17 mouse cellular contexts compared by ENCODE assay signal in the genomic region with DNA sequence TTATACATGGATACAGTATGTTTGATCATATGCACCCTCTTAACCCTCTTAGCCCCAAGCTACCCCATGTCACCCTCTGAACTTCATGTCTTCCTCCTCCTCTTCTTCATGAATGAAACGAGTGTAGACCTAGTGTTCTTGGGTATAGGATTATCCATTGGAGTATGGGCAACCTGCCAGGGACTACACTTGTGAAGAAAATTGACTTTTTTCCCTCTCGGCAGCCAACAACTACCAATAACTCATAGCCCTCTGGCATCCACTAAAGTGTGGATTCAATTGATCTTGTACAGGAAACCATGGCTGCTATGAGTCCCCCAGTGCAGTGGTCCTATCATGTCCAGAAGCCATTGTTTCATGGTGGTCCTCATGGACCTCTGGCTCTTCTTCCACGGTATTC. TPM values are rescaled to one million over a fixed set of nuclear protein-coding genes. Genes with fewer than 3 reads are reported as not detected.
DNase-seq lines count a peak whose midpoint lies in the region; ATAC-seq and TF ChIP-seq lines count a peak whose summit lies in the region.
"Had no signal": no experiment of that assay in that cellular context is flagged by ENCODE, and none has a peak within 500 bp of the region (broad histone marks: within the 10 kb centered on the region; RNA-seq: fewer than 3 reads in every experiment).

No protein-coding gene starts in this region.

- TF ChIP-seq CTCF in hindbrain, postnatal 0 days (IDR thresholded peaks at IDR 0.05; ENCODE audit: low read depth): no peak

- WGBS in hindbrain, embryonic 14.5 days: 80% methylated on average over 3 of the region's 3 CpGs
- 57% methylated on average over 3 of the region's 3 CpGs for WGBS in hindbrain, postnatal 0 days
- 39% methylated on average over 3 of the region's 3 CpGs for WGBS in lung, embryonic 16.5 days

- no peak overlapping the region for H3K4me3 ChIP-seq in hindbrain, embryonic 14.5 days (replicated peaks; ENCODE audit: low read length)
- H3K4me3 ChIP-seq in hindbrain, postnatal 0 days (ENCODE audit: low read length): no peak overlapping the region
- no peak overlapping the region for H3K4me3 ChIP-seq in lung, embryonic 16.5 days (ENCODE audit: low read length)
- H3K4me3 ChIP-seq: embryonic facial prominence, embryonic 13.5 days; hindbrain, embryonic 13.5 days; midbrain, embryonic 10.5 days; neural tube, embryonic 13.5 days had no signal

- no peak for ATAC-seq in hindbrain, embryonic 14.5 days (ENCODE audit: low FRiP score)
- ATAC-seq in hindbrain, postnatal 0 days: no peak
- peak; percentile 11; the same call in 1 of the 2 replicates for ATAC-seq in lung, embryonic 16.5 days (ENCODE audit: low read depth)
- ATAC-seq in granulocyte monocyte progenitor cell, adult 5-6 weeks (replicated peaks; ENCODE audit: poor library complexity, severe bottlenecking): no peak

- no peak overlapping the region for H3K9ac ChIP-seq in hindbrain, embryonic 14.5 days
- no peak overlapping the region for H3K9ac ChIP-seq in hindbrain, postnatal 0 days (replicated peaks; ENCODE audit: low read length)
- no peak overlapping the region for H3K9ac ChIP-seq in lung, embryonic 16.5 days (ENCODE audit: low read length)
- H3K9ac ChIP-seq: embryonic facial prominence, embryonic 13.5 days; hindbrain, embryonic 13.5 days; neural tube, embryonic 13.5 days had no signal

- H3K27ac ChIP-seq in hindbrain, embryonic 14.5 days: no peak overlapping the region
- H3K27ac ChIP-seq in hindbrain, postnatal 0 days: no peak overlapping the region
- H3K27ac ChIP-seq in lung, embryonic 16.5 days (ENCODE audit: low read length): no peak overlapping the region

- no peak overlapping the region for H3K4me2 ChIP-seq in hindbrain, embryonic 14.5 days (replicated peaks)
- H3K4me2 ChIP-seq in hindbrain, postnatal 0 days (ENCODE audit: low read depth, low read length): no peak overlapping the region
- no peak overlapping the region for H3K4me2 ChIP-seq in lung, embryonic 16.5 days (ENCODE audit: low read depth, low read length)
- H3K4me2 ChIP-seq: embryonic facial prominence, embryonic 13.5 days; hindbrain, embryonic 13.5 days; neural tube, embryonic 13.5 days had no signal

- no peaks in the 10 kb centered on the region for H3K27me3 ChIP-seq in hindbrain, embryonic 14.5 days (ENCODE audit: control insufficient read depth, insufficient read depth, low read length)
- no peaks in the 10 kb centered on the region for H3K27me3 ChIP-seq in hindbrain, postnatal 0 days (ENCODE audit: insufficient read depth, low read length)
- no peaks in the 10 kb centered on the region for H3K27me3 ChIP-seq in lung, embryonic 16.5 days (ENCODE audit: control insufficient read depth, insufficient read depth, low read depth, low read length)
- H3K27me3 ChIP-seq: embryonic facial prominence, embryonic 13.5 days; hindbrain, embryonic 13.5 days; neural tube, embryonic 13.5 days; Patski had no signal

- peak; percentile 13 for DNase-seq in gastrocnemius, adult 18-20 months (ENCODE audit: low spot score)
- DNase-seq in gastrocnemius, postnatal 10 days: no peak
- peak; percentile 30 for DNase-seq in hindbrain, embryonic 14.5 days (ENCODE audit: low spot score)
- DNase-seq in hindbrain, postnatal 0 days (ENCODE audit: low spot score): no peak
- DNase-seq in lung, postnatal 4 days: no peak
- DNase-seq in thymus, postnatal 4 days: no peak
- DNase-seq: lung, adult 2 months; thymus, adult 2 months had no signal

- no peaks in the 10 kb centered on the region for H3K4me1 ChIP-seq in hindbrain, embryonic 14.5 days (replicated peaks; ENCODE audit: control insufficient read depth, insufficient read depth, low read length)
- 0 out of 2 replicates have a peak, but pooled peaks cover 6% of the 10 kb centered on the region for H3K4me1 ChIP-seq in hindbrain, postnatal 0 days (ENCODE audit: insufficient read depth, low read length)
- H3K4me1 ChIP-seq in lung, embryonic 16.5 days (replicated peaks; ENCODE audit: control insufficient read depth, insufficient read depth, low read length): peaks cover 12% of the 10 kb centered on the region; the same call in 1 of the 2 replicates
- H3K4me1 ChIP-seq: hindbrain, embryonic 13.5 days; midbrain, embryonic 10.5 days; neural tube, embryonic 13.5 days had no signal

- H3K36me3 ChIP-seq in hindbrain, embryonic 14.5 days (replicated peaks; ENCODE audit: control insufficient read depth, insufficient read depth): no peaks in the 10 kb centered on the region
- H3K36me3 ChIP-seq in hindbrain, postnatal 0 days (ENCODE audit: insufficient read depth, low read length): no peaks in the 10 kb centered on the region
- H3K36me3 ChIP-seq in lung, embryonic 16.5 days (ENCODE audit: control insufficient read depth, insufficient read depth, low read length): no peaks in the 10 kb centered on the region
- H3K36me3 ChIP-seq: embryonic facial prominence, embryonic 13.5 days; hindbrain, embryonic 13.5 days; midbrain, embryonic 10.5 days; neural tube, embryonic 13.5 days had no signal

- no peaks in the 10 kb centered on the region for H3K9me3 ChIP-seq in hindbrain, embryonic 14.5 days (ENCODE audit: control insufficient read depth, low read length)
- no peaks in the 10 kb centered on the region for H3K9me3 ChIP-seq in hindbrain, postnatal 0 days (ENCODE audit: low read length)
- no peaks in the 10 kb centered on the region for H3K9me3 ChIP-seq in lung, embryonic 16.5 days (ENCODE audit: control insufficient read depth, low read length)
- H3K9me3 ChIP-seq: embryonic facial prominence, embryonic 13.5 days; hindbrain, embryonic 13.5 days; midbrain, embryonic 10.5 days; neural tube, embryonic 13.5 days had no signal

RNA-seq across cellular contexts. Expression of a gene that starts 2.6 kb away (rescaled TPM):
- under 1 TPM; 0.09 to 0.24 TPM for total RNA-seq in gastrocnemius, adult 18-20 months (2021)
- under 1 TPM in 1 of 2 experiments, not detected in 1; 0.16 TPM for total RNA-seq in gastrocnemius, postnatal 10 days (2021)
- 0.16 and 0.29 TPM in 2 replicates for polyA plus RNA-seq in hindbrain, embryonic 14.5 days (2014; fragmentation: Nextera tagmentation; extraction: Ambion mirVana)
- total RNA-seq in hindbrain, postnatal 0 days (2014; rRNA removed): 0.63 and 1.6 TPM in 2 replicates
- 0.29 and 0.30 TPM in 2 replicates for polyA plus RNA-seq in hindbrain, postnatal 0 days (2015; fragmentation: Nextera tagmentation; extraction: Ambion mirVana)
- 0.05 TPM in 1 of 2 replicates, not detected in the other for polyA plus RNA-seq in lung, embryonic 16.5 days (2015; fragmentation: Nextera tagmentation; extraction: Ambion mirVana)
- total RNA-seq in granulocyte monocyte progenitor cell, adult 5-6 weeks (2014; fragmentation: Nextera tagmentation): not detected in 2 replicates
- total RNA-seq in granulocyte monocyte progenitor cell, adult 5-6 weeks (2017): not detected in 2 replicates
- total RNA-seq: monocyte, adult 5-6 weeks had no signal
- polyA plus RNA-seq: embryonic facial prominence, embryonic 13.5 days; forebrain, embryonic 11.5 days; midbrain, embryonic 10.5 days; Patski had no signal

RNA-seq across cellular contexts. Expression of a gene that starts 30.5 kb away (rescaled TPM):
- total RNA-seq in gastrocnemius, adult 18-20 months (2021): not detected
- under 1 TPM; 0.05 to 0.07 TPM for total RNA-seq in gastrocnemius, postnatal 10 days (2021)
- polyA plus RNA-seq in hindbrain, embryonic 14.5 days (2014; fragmentation: Nextera tagmentation; extraction: Ambion mirVana): 0.27 and 0.32 TPM in 2 replicates
- 0.36 and 0.52 TPM in 2 replicates for total RNA-seq in hindbrain, postnatal 0 days (2014; rRNA removed)
- polyA plus RNA-seq in hindbrain, postnatal 0 days (2015; fragmentation: Nextera tagmentation; extraction: Ambion mirVana): 0.24 and 0.30 TPM in 2 replicates
- 0.13 and 0.14 TPM in 2 replicates for polyA plus RNA-seq in lung, embryonic 16.5 days (2015; fragmentation: Nextera tagmentation; extraction: Ambion mirVana)
- not detected in 2 replicates for total RNA-seq in granulocyte monocyte progenitor cell, adult 5-6 weeks (2014; fragmentation: Nextera tagmentation)
- not detected in 2 replicates for total RNA-seq in granulocyte monocyte progenitor cell, adult 5-6 weeks (2017)
- total RNA-seq: monocyte, adult 5-6 weeks had no signal
- polyA plus RNA-seq: forebrain, embryonic 11.5 days; midbrain, embryonic 10.5 days had no signal

RNA-seq across cellular contexts. Expression of a gene that starts 37.5 kb away (rescaled TPM):
- total RNA-seq in gastrocnemius, adult 18-20 months (2021): under 1 TPM; 0.39 to 0.40 TPM
- total RNA-seq in gastrocnemius, postnatal 10 days (2021): 1 to 10 TPM; 1.9 TPM
- 1.6 and 2.5 TPM in 2 replicates for polyA plus RNA-seq in hindbrain, embryonic 14.5 days (2014; fragmentation: Nextera tagmentation; extraction: Ambion mirVana)
- total RNA-seq in hindbrain, postnatal 0 days (2014; rRNA removed): 2.2 and 3.4 TPM in 2 replicates
- polyA plus RNA-seq in hindbrain, postnatal 0 days (2015; fragmentation: Nextera tagmentation; extraction: Ambion mirVana): 2.2 and 2.8 TPM in 2 replicates
- polyA plus RNA-seq in lung, embryonic 16.5 days (2015; fragmentation: Nextera tagmentation; extraction: Ambion mirVana): 1.6 and 2.3 TPM in 2 replicates
- total RNA-seq in granulocyte monocyte progenitor cell, adult 5-6 weeks (2014; fragmentation: Nextera tagmentation): 1.8 and 1.9 TPM in 2 replicates
- 1.8 and 3.1 TPM in 2 replicates for total RNA-seq in granulocyte monocyte progenitor cell, adult 5-6 weeks (2017)

RNA-seq across cellular contexts. Expression of a gene that starts 37.9 kb away (rescaled TPM):
- total RNA-seq in gastrocnemius, adult 18-20 months (2021): 1 to 10 TPM; 4.4 to 5.7 TPM
- 10 to 100 TPM in 1 of 2 experiments, 1 to 10 TPM in 1; 9.4 to 12.1 TPM for total RNA-seq in gastrocnemius, postnatal 10 days (2021)
- polyA plus RNA-seq in hindbrain, embryonic 14.5 days (2014; fragmentation: Nextera tagmentation; extraction: Ambion mirVana): 17.6 and 17.7 TPM in 2 replicates
- 20.2 and 20.9 TPM in 2 replicates for total RNA-seq in hindbrain, postnatal 0 days (2014; rRNA removed)
- polyA plus RNA-seq in hindbrain, postnatal 0 days (2015; fragmentation: Nextera tagmentation; extraction: Ambion mirVana): 13.0 and 14.0 TPM in 2 replicates
- polyA plus RNA-seq in lung, embryonic 16.5 days (2015; fragmentation: Nextera tagmentation; extraction: Ambion mirVana): 14.9 and 16.4 TPM in 2 replicates
- total RNA-seq in granulocyte monocyte progenitor cell, adult 5-6 weeks (2014; fragmentation: Nextera tagmentation): 24.7 and 26.8 TPM in 2 replicates
- 15.6 and 17.5 TPM in 2 replicates for total RNA-seq in granulocyte monocyte progenitor cell, adult 5-6 weeks (2017)

RNA-seq across cellular contexts. Expression of a gene that starts 59.8 kb away (rescaled TPM):
- total RNA-seq in gastrocnemius, adult 18-20 months (2021): 10 to 100 TPM in 1 of 2 experiments, 1 to 10 TPM in 1; 7.8 to 12.0 TPM
- 10 to 100 TPM; 30.2 to 32.3 TPM for total RNA-seq in gastrocnemius, postnatal 10 days (2021)
- polyA plus RNA-seq in hindbrain, embryonic 14.5 days (2014; fragmentation: Nextera tagmentation; extraction: Ambion mirVana): 121 and 132 TPM in 2 replicates
- 34.7 and 46.4 TPM in 2 replicates for total RNA-seq in hindbrain, postnatal 0 days (2014; rRNA removed)
- polyA plus RNA-seq in hindbrain, postnatal 0 days (2015; fragmentation: Nextera tagmentation; extraction: Ambion mirVana): 95.7 and 97.7 TPM in 2 replicates
- polyA plus RNA-seq in lung, embryonic 16.5 days (2015; fragmentation: Nextera tagmentation; extraction: Ambion mirVana): 275 and 278 TPM in 2 replicates
- 10.4 and 19.9 TPM in 2 replicates for total RNA-seq in granulocyte monocyte progenitor cell, adult 5-6 weeks (2014; fragmentation: Nextera tagmentation)
- 6.3 and 11.7 TPM in 2 replicates for total RNA-seq in granulocyte monocyte progenitor cell, adult 5-6 weeks (2017)

Comparison
In these comparisons a context has a peak if more than half of its experiments do, and no peak if none do; other contexts are left out.
1. DNase-seq: peak in gastrocnemius, adult 18-20 months (single experiment) and hindbrain, embryonic 14.5 days (single experiment); none in gastrocnemius, postnatal 10 days (single experiment), hindbrain, postnatal 0 days (single experiment), lung, postnatal 4 days (0 of 2) and thymus, postnatal 4 days (single experiment).